Mouse (Mus musculus): Measurements from ENCODE around the gene Slc43a3.
A peak's percentile ranks its signal among the peaks of the same experiment; 100 is the strongest.

Slc43a3 gene

GRCm38 (mm10) chr2:84980188-84980587 lies 43.8 kb downstream of the Slc43a3 start, which contains the start of gene Prg2:
TSS of gene Prg2 (plus strand) at chr2:84980461.
- DNase-seq (ENCODE audit: low spot score in 2 of 2) = no peak

DNA sequence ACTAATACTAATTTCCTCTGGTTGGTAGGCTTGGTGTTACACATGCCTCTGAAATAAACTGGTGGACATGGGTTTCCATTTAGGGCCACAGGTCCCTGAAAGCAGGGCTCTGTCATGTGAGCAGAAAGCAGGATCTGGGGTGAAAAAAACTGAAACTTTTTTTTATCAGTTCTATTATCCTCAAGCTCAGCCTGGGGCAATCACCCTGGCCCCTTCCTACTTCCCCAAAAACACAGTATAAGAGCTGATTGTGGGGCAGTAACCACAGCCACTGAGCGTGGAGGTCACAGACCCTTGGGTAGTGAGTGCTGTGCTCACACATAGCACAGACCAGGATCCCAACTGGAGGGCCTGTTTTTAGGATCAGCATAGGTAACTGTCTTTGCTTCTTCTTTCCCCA lies 51.6 kb downstream of the Slc43a3 start, which contains the start of gene Prg3:
TSS of gene Prg3 (plus strand) at position 286 of the 400 bp plus-strand sequence.
- DNase-seq (ENCODE audit: low spot score in 2 of 2) = no peak

GRCm38 (mm10) chr2:84996376-84996775 lies 60.0 kb downstream of the Slc43a3 start:
- no peak for DNase-seq (ENCODE audit: low spot score in 2 of 2)

DNA sequence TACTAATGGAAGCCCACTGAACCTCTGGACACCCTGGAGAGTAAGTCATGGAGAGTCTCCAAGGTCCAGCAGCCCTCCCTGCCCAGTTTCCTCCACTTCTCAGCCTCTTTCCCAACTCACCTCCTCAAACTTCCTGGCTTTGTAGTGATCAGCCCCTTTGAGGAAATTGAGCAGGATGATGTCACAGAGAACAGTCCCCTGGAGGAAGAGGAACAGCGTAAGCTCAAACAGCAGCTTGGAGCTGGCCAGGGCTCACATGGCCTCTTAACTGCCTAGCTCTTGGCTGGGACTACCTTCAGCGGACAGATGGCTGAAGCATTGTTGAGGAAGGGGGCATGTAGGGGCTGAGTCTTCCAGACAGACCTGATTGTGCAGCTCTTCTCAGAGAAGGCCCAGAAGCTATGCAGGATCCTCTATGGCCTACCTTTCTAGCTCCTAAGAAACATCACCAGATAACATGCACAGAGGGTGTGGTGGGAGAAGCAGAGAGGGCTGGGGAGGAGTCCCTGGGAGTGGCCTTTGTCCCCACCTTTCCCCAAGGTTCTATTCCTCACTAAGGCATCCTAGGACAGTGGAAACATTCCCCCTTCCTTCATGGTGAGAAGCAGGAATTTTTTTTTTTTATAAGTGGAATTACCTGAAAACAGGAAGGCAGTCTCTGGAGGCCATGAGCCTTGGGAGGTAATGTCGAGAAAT lies 63.3 kb downstream of the Slc43a3 start:
- DNase-seq (ENCODE audit: low spot score in 2 of 2) = no peak

DNA sequence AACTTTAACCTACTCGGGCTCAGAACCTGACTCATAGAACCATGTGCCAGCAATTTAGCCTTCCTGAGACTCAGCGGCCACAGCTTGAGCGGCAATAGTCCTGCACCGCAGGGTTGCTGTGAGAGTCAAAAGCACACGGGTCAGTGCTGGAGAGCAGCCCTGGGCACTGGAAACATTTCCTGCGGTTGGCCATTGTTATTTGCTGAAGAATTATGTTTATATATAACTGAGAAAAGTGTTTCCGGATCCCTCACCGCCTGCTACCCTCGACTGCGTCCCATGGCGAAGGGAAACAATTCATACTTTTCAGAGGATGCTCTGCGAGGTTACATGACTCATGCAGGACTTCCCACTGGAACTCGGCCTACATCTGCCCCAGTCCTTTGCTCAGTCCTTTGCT lies 65.1 kb downstream of the Slc43a3 start:
- no peak for DNase-seq (ENCODE audit: low spot score in 2 of 2)

GRCm38 (mm10) chr2:85002575-85002974 lies 66.2 kb downstream of the Slc43a3 start:
- DNase-seq (ENCODE audit: low spot score in 2 of 2) = no peak

GRCm38 (mm10) chr2:85004341-85004740 lies 68.0 kb downstream of the Slc43a3 start:
- no peak for DNase-seq (ENCODE audit: low spot score in 2 of 2)

DNA sequence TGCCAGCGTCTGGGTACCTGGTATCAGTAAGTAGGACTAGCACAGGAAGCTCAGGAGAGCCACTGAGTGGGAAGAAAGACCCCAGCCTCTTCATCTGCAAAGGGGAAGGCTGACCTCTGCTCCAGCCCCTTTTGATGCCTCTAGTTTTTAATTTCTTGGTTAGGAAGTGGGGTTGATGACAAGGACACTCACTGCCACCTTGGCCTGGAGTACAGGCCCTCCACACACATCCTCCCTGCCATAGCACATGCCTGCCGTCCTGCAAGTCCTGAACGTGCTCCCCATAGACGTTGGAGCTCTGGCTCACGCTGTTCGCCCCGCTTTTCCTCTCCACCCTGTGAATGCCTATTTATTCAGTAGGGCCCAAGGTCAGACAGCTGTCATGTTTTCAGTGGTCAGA lies 70.2 kb downstream of the Slc43a3 start:
- no peak for DNase-seq (ENCODE audit: low spot score in 2 of 2)

DNA sequence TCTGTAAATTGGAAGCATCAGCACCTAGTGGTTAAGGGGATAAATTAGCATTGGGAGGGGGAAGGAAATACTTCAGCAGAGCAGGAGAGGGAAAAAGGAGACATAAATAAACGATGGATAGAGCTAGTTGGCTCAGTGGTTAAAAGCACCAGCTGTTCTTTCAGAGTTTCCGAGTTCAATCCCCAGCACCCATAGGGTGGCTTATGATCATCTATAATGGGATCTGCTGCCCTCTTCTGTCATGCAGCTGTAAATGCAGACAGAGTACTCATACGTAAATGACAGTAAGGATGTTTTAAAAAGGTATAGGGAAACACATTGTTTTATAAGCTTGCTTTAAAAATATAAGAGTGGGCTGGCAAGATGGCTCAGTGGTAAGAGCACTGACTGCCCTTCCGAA lies 71.3 kb downstream of the Slc43a3 start:
- DNase-seq (ENCODE audit: low spot score in 2 of 2) = peak; percentile 38 to 44

Data from natural killer cell, adult 2 months (primary cell).